Mouse (Mus musculus) lung, adult 2 months (tissue): ENCODE data around the gene Fkbp8.

Experiments used
- CTCF ChIP-seq: fragments of 200-500 bp; IDR thresholded peaks from 2 replicates; pipeline ENCODE4 v1.5.1; 2011; ENCODE audit warnings: mild to moderate bottlenecking, low read length, control low read depth; ENCODE audit not compliant: insufficient read depth
- POLR2A ChIP-seq: fragments of 200-500 bp; IDR thresholded peaks from 2 replicates; pipeline ENCODE4 v1.6.1; 2011; ENCODE audit warnings: low read depth, mild to moderate bottlenecking, control low read depth, low read length, borderline replicate concordance; ENCODE audit errors: extremely low read depth

DNA sequence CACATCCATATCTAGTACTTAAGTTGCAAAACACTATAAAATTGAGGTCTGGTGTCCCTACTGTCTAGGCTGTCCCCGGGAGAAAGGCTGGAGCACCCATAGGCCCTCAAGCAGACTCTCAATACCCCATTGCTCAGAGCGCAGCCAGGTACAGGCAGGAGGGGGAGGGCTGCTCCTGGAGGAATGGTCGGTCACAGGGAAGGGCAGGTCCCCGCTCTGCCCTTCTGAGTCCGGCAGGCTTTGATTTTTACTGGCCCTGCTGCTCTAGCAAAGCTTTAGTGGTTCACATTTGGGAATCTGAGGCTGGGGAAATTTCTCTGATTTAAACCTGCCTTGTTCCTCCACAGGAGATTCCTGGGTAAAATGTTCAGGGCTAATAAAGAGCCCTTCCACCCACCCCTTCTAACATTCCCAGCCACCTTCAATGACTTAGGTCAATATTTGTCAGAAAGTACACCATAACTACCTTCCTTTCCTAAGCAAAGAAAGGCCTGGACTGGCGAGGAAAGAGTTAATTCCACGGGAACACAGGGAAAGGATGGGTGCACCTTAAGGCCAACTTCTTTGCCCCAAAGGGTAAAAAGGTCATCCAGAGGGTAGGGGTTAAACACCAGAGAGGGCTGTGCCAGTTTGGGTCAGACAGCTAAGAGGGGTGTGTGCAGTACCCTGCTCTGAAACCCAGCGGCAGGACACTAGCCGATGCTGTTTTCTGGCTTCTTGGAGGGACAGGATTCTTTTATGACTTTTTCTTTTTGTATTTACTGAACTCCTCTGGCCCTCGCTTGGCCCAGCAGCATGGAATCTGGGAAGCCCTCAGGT is 37.3 kb upstream of the Fkbp8 start:
- TF ChIP-seq CTCF (no peak), POLR2A (no peak)
